Mouse (Mus musculus) embryo, embryonic 11 days (tissue): Measurements from ENCODE around the gene Git1.
A peak's percentile ranks its signal among the peaks of the same experiment; 100 is the strongest.

Experiments used
- DNase-seq: peaks from one replicate; pipeline ENCODE4 v3.0.0-alpha.2; 2015

Gene Git1

GRCm38 (mm10) chr11:77483510-77484255 is 9.7 kb upstream of the Git1 start:
- no peak for DNase-seq

- no peak for DNase-seq
Observed at GRCm38 (mm10) chr11:77485229-77485628, 8.1 kb upstream of the Git1 start.

- DNase-seq: no peak
Observed at GRCm38 (mm10) chr11:77486798-77487197, 6.6 kb upstream of the Git1 start.

GRCm38 (mm10) chr11:77488771-77489581 is 4.4 kb upstream of the Git1 start:
- peak; percentile 50 for DNase-seq

GRCm38 (mm10) chr11:77489591-77490235 is 3.6 kb upstream of the Git1 start, which contains the start of gene Ankrd13b:
Gene Ankrd13b (minus strand): TSS chr11:77489678.
- peak; percentile 91 for DNase-seq

- no peak for DNase-seq
Observed at GRCm38 (mm10) chr11:77490451-77490850, 2.9 kb upstream of the Git1 start.

- DNase-seq: peak; percentile 95
Observed at GRCm38 (mm10) chr11:77491123-77491501, 2.2 kb upstream of the Git1 start.

GRCm38 (mm10) chr11:77491502-77492291 is 1.7 kb upstream of the Git1 start:
- peak; percentile 86 for DNase-seq

- peak; percentile 49 for DNase-seq
Observed at GRCm38 (mm10) chr11:77492311-77492871, 971 bp upstream of the Git1 start.

GRCm38 (mm10) chr11:77492911-77493332 is 440 bp upstream of the Git1 start:
- peak; percentile 97 for DNase-seq

- no peak for DNase-seq
Observed at GRCm38 (mm10) chr11:77494344-77494676, 948 bp downstream of the Git1 start.

- DNase-seq: no peak
Observed at GRCm38 (mm10) chr11:77494782-77495181, 1.4 kb downstream of the Git1 start.

GRCm38 (mm10) chr11:77495507-77495906 is 2.1 kb downstream of the Git1 start:
- DNase-seq: no peak

GRCm38 (mm10) chr11:77497341-77497756 is 4.0 kb downstream of the Git1 start:
- DNase-seq: peak; percentile 93

- peak; percentile 50 for DNase-seq
Observed at GRCm38 (mm10) chr11:77497851-77498250, 4.5 kb downstream of the Git1 start.

- DNase-seq: no peak
Observed at GRCm38 (mm10) chr11:77498261-77499139, 5.1 kb downstream of the Git1 start.

GRCm38 (mm10) chr11:77499354-77499753 is 6.0 kb downstream of the Git1 start:
- DNase-seq: no peak

- peak; percentile 13 for DNase-seq
Observed at GRCm38 (mm10) chr11:77500361-77501325, 7.3 kb downstream of the Git1 start.

- DNase-seq: peak; percentile 82
Observed at GRCm38 (mm10) chr11:77501392-77501791, 8.0 kb downstream of the Git1 start.

- DNase-seq: no peak
Observed at GRCm38 (mm10) chr11:77501971-77502370, 8.6 kb downstream of the Git1 start.
